Mouse (Mus musculus): Measurements from ENCODE around the gene Gm2310.
A peak's percentile ranks its signal among the peaks of the same experiment; 100 is the strongest.

GRCm38 (mm10) chr15:8568645-8569528 is 49.1 kb upstream of the Gm2310 start:
- TF ChIP-seq CTCF (IDR thresholded peaks at IDR 0.05; ENCODE audit: borderline replicate concordance, insufficient read depth, low read length) (no peak), POLR2A (IDR thresholded peaks at IDR 0.05; ENCODE audit: low read depth, low read length) (0 out of 2 replicates have a peak, but pooled peaks have one; percentile 33)
